Mouse (Mus musculus): ENCODE measurements around the gene Tbc1d15. TPM values are rescaled to one million over a fixed set of nuclear protein-coding genes. Genes with fewer than 3 reads are reported as not detected.

Tbc1d15 gene
- total RNA-seq, 2 experiments from 2014 or later: 37.0 to 38.4 TPM

DNA sequence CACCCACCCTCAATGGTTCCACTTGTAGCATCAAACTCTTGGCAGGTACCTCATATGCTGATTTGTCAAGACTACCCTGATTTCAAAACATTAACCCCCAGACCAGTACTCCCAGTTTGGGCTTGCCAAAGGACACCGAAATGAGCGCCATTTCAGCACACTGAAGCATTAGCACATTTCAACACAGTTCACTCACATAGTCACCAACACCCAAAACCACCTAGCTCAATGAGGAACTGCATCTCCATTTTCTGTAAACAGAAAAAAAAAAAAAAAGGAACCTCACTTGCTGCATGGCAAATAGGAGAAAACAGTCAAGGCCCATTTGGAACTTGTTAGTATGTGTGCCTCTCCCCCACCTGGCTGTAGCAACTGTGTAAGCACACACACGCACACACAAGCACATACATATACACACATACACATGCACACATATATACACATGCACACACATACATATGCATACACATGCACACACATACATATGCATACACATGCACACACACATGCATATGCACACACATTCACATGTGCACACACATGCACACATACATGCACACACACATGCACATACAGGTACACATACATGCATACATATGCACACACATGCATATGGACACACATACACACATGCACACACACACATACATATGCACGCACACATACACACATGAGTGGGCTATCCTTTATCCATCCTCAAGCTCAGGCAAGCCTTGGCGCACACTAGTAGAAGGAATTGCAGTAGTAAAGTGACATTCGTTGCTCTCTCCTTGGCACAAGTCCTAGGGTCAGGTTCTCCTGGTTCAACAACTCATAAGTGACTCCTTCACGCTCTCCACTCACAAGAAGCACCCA, 80.5 kb downstream of the Tbc1d15 start:
- no peak for DNase-seq
- intact Hi-C loops (cut with DNase I): no loop called here

DNA sequence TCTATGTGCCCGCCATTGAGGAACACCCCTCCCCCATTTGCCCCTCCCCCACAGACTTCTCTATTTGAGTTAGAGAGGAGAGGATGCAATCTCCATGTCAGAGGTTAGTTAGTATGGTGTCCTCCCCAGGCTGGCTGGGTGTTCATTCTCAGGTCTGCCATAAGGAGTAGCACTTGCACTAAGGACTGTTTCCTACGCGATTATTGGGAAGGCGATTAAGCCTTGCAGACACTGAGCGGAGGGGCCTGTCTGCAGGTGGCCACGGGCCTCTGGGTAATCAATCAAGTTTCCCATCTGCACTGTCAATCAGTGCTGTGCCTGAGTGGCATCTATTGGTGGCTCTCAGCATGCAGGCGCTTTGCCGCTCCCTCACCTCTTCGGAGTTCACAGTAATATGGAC, 81.9 kb downstream of the Tbc1d15 start:
- DNase-seq: no peak
- intact Hi-C loops (cut with DNase I): no loop called here

DNA sequence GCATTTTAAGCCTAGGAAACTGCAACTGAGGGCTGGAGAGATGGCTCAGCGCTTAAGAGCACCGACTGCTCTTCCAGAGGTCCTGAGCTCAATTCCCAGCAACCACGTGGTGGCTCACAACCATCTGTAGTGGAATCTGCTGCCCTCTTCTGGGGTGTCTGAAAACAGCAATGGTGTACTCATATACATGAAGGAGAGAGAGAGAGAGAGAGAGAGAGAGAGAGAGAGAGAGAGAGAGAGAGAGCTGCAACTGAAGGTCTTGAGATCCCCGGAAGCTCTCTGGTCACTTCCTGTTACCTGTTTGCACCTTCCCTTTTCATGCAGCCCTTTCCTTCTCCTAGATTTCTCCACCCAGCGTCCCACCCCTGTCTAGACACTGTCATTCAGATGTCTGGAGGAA, 91.0 kb downstream of the Tbc1d15 start:
- no peak for DNase-seq
- intact Hi-C loops (cut with DNase I): no loop called here

Other genes starting within 250 kb of the Tbc1d15 start
- gene Tph2, start 66.4 kb downstream of the Tbc1d15 start, total RNA-seq (2021): under 1 TPM; 0.48 to 0.70 TPM
- gene Rab21, start 64.1 kb upstream of the Tbc1d15 start, total RNA-seq (2021): 10 to 100 TPM; 42.0 to 43.0 TPM
- 10 to 100 TPM; 40.6 to 45.3 TPM for gene Tmem19, start 111.0 kb upstream of the Tbc1d15 start, total RNA-seq (2021)
- gene Thap2, start 133.0 kb upstream of the Tbc1d15 start, total RNA-seq (2021): 10 to 100 TPM; 13.0 to 18.3 TPM
- gene Zfc3h1, start 133.5 kb upstream of the Tbc1d15 start, total RNA-seq (2021): 10 to 100 TPM; 43.4 to 46.7 TPM

Measured in left cerebral cortex, postnatal 4 days (tissue).